Mouse (Mus musculus): Measurements from ENCODE around the gene Stx17.

Gene Stx17

DNA sequence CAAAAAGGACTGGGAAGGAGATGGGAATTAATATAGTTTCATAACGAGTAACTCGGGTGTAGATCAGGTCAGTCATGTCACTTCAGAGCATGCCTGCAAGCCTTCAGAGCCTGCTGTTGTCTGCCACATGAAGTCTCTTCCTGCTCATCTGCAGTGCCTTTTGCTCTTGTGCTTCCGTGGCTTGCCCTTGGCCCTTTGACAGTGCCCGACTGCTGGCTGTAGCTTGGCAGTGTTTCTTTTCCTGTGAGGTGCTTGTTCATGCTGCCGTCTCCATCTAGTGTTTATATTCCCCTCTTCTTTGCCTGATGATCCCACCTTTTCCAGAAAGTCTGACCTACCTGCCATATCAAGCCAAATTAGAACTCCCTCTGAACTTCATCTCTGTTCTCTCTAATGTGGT is 39.1 kb downstream of the Stx17 start:
- DNase-seq (ENCODE audit: low spot score in 2 of 2): no peak

DNA sequence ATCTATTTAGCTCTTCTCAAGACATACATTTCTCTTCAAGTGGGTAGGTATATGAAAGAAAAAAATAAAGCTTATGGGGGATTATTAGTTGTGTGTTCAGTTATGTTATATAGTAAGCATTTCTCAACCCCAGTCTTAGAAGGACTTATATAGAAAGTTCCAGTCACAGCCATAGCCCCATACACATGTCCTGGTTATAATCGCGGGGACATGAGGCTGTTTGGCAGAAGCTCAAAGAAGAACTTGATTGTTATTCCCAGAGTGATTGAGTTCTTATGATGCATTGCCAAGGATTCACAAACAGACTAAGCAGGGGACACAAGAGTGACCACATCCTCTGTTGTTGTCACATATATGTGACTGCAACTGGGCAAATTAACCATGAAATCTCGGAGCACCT is 51.0 kb downstream of the Stx17 start:
- DNase-seq (ENCODE audit: low spot score in 2 of 2): no peak

GRCm38 (mm10) chr4:48180922-48181321 is 56.2 kb downstream of the Stx17 start:
- DNase-seq (ENCODE audit: low spot score in 2 of 2): no peak

- no peak for DNase-seq (ENCODE audit: low spot score in 2 of 2)
These were observed 56.7 kb downstream of the Stx17 start for GRCm38 (mm10) chr4:48181366-48181765.

DNA sequence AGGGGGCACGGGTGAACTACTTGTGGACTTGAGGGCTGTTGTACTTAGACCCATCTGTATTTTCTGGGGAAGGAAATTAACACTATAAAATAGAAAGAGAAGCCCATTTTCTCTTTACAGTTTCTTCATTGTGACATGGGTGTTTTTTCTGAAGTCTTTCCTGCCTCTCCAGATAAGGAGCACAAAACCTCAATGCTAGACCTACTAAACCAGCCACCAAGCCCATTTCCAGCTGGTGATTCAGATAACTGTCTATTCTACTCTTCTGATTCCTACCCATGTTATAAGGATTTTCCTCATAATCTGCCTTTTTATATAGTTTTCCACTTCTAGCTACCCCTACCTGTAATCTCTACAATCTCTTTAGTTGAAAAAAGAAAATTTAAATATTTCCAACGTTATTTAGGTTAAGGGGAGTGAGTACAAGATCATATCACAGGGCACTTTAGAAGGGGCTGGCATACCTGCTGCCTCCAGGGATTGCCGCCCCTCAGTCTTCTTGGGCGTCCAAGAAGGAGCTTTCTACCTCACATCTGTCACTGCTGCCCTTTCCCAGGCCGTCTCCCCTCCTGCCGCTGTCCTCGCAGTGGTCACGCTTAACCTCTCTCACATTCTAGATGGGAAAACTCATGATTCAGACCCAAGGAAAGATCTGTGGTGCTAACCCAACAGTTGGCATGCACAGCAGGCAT is 57.5 kb downstream of the Stx17 start:
- no peak for DNase-seq (ENCODE audit: low spot score in 2 of 2)

- no peak for DNase-seq (ENCODE audit: low spot score in 2 of 2)
These were observed 73.2 kb downstream of the Stx17 start for GRCm38 (mm10) chr4:48197925-48198324.

- DNase-seq (ENCODE audit: low spot score in 2 of 2): no peak
These were observed 73.7 kb downstream of the Stx17 start for GRCm38 (mm10) chr4:48198447-48198846.

GRCm38 (mm10) chr4:48203564-48203963 is 78.8 kb downstream of the Stx17 start:
- no peak for DNase-seq (ENCODE audit: low spot score in 2 of 2)

- peak; percentile 6 to 11 for DNase-seq (ENCODE audit: low spot score in 2 of 2)
These were observed 100.5 kb downstream of the Stx17 start for GRCm38 (mm10) chr4:48225173-48225572.

DNA sequence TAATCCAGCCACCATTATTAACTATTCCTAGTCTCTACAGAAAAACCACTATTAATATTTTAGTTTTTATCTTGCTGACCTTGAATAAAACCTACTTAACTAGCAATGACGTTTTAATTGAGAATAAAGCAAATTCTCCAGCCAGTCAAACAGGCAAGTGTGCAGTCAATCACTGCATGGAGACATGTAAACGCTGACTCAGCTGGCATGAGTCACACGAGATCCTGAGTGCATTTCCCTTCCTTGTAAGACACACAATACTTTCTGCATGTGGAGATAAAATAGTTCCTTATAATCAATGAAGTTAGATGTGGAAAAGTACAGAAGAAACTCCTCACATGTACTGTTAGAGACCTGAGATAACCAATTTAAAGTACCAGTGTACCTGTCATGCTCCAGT is 100.9 kb downstream of the Stx17 start:
- DNase-seq (ENCODE audit: low spot score in 2 of 2): no peak

DNA sequence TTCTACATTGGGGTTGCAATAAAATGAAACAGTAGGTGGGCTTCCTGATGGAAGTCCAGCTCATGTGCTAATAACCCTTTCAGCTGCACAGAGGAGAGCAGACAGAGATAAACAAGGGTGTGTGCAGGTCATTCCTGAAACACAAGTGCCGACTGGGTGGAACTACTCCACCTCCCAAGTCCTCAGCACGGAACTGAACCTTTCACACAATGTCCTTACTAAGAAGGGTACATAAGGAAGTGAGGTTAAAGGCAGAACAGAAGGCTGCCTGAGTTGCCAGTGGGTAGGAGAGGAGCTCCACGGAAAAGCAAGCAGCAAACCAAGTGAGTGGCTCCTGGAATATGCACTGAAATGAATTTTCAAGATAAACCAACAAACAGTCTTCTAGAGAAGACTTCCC is 102.1 kb downstream of the Stx17 start:
- DNase-seq (ENCODE audit: low spot score in 2 of 2): no peak

Data from natural killer cell, adult 2 months (primary cell).